Mouse (Mus musculus) liver, embryonic 16.5 days (tissue): ENCODE data around the gene Kctd10. TPM values are rescaled to one million over a fixed set of nuclear protein-coding genes. Genes with fewer than 3 reads are reported as not detected.

Experiments used
- ATAC-seq: fragments of 200-750 bp; cut with Nextera tagmentation; 2 replicates; pipeline ENCODE4 v1.8.0; 2017; ENCODE audit warnings: low read depth, mild to moderate bottlenecking, moderate number of reproducible peaks, moderate library complexity
- H3K27ac ChIP-seq: fragments of 300-500 bp; sonication (generic); 2 replicates; pipeline ENCODE4 v1.5.1; 2014; ENCODE audit warnings: mild to moderate bottlenecking, low read length
- H3K27me3 ChIP-seq: fragments of 300-500 bp; sonication (generic); 2 replicates; pipeline ENCODE4 v1.6.1; 2014; ENCODE audit warnings: low read depth, low read length, mixed read lengths; ENCODE audit not compliant: control insufficient read depth, insufficient read depth
- H3K36me3 ChIP-seq: fragments of 300-500 bp; sonication (generic); 2 replicates; pipeline ENCODE4 v1.6.1; 2014; ENCODE audit warnings: mild to moderate bottlenecking; ENCODE audit not compliant: control insufficient read depth, insufficient read depth
- H3K4me1 ChIP-seq: fragments of 300-500 bp; sonication (generic); 2 replicates; pipeline ENCODE4 v1.6.1; 2014; ENCODE audit warnings: low read depth, low read length, mixed read lengths; ENCODE audit not compliant: control insufficient read depth
- H3K4me2 ChIP-seq: fragments of 300-500 bp; sonication (generic); 2 replicates; pipeline ENCODE4 v1.6.1; 2014; ENCODE audit warnings: low read depth, low read length, mixed read lengths
- H3K4me3 ChIP-seq: fragments of 300-500 bp; sonication (generic); 2 replicates; pipeline ENCODE4 v1.5.1; 2014; ENCODE audit warnings: low read depth, mild to moderate bottlenecking, low read length
- H3K9ac ChIP-seq: fragments of 300-500 bp; sonication (generic); 2 replicates; pipeline ENCODE4 v1.6.1; 2014; ENCODE audit warnings: low read depth, low read length
- H3K9me3 ChIP-seq: fragments of 300-500 bp; sonication (generic); replicated peaks from 2 replicates; pipeline ENCODE4 v1.6.1; 2016; ENCODE audit warnings: low read length; ENCODE audit not compliant: control insufficient read depth
- WGBS: fragments of 180-500 bp; shearing (Covaris S2); extraction: QIAGEN DNeasy Blood & Tissue Kit; methylation state at CpG from one replicate; pipeline ENCODE4 v1.1.7; 2014; ENCODE audit not compliant: insufficient replicate concordance; 5-methylcytosine and 5-hydroxymethylcytosine counted together
- polyA plus RNA-seq: library from polyadenylated mRNA; unstranded; fragments of >200 nt; fragmentation: Nextera tagmentation; extraction: Ambion mirVana; gene quantifications from 2 replicates; pipeline ENCODE4 v1.2.1, GENCODE M21; 2015

Kctd10 gene
- polyA plus RNA-seq, 1 experiment from 2014 or later = 22.8 TPM

GRCm38 (mm10) chr5:114365043-114365752 is 15.1 kb downstream of the Kctd10 start:
- Histone ChIP-seq H3K9ac (no peak overlapping the region), H3K9me3 (no peaks in the 10 kb centered on the region), H3K4me1 (no peaks in the 10 kb centered on the region), H3K4me2 (no peak overlapping the region), H3K27ac (no peak overlapping the region), H3K36me3 (peaks cover 15% of the 10 kb centered on the region), H3K4me3 (no peak overlapping the region), H3K27me3 (no peaks in the 10 kb centered on the region)
- ATAC-seq = no peak
- WGBS = 78% methylated on average over 23 of the region's 23 CpGs

DNA sequence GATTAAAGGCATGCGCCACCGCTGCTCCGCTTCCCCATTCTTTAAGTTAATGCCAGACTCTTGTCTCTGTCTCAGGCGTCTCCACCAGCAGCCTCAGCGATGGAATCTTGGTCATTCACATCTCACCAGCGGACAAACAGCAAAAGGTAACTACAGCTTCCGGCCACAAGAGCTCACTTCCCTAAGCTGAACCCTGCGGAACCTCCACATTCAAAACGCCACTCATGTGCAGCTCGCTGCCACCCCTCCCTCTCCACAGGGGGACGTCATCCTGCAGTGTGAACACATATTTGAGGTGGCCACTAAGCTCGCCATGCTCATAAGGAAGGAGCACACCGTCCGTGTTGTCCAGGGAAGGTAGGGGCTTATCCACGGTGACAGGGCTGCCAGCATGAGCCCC is 19.3 kb downstream of the Kctd10 start:
- no peak for ATAC-seq
- Histone ChIP-seq H3K9me3 (no peaks in the 10 kb centered on the region), H3K4me2 (no peak overlapping the region), H3K9ac (no peak overlapping the region), H3K4me3 (no peak overlapping the region), H3K36me3 (peaks cover 3% of the 10 kb centered on the region; the same call in 1 of the 2 replicates), H3K27ac (no peak overlapping the region), H3K27me3 (no peaks in the 10 kb centered on the region), H3K4me1 (peaks cover 2% of the 10 kb centered on the region)
- WGBS = 52% methylated on average over 15 of the region's 15 CpGs

DNA sequence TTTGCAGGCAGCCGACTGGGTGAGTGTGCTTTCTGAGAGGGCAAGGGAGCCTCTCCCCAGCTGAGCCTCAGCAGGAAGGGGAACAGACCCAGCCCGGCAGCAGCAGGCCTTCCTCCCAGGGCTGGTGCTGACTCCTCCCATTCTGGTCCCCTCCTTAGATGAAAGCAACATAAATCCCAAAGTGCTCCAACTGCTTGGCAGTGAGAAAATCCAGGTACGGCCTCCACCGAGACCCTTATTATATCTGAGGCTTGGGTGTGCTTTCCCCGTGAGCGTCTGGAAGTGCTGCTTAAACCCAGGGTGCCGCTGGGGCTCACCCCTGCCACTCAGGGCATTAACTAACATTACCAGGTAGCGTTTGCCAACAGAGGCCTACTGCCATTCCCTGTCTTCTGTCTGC is 20.7 kb downstream of the Kctd10 start:
- 54% methylated on average over 8 of the region's 8 CpGs for WGBS

DNA sequence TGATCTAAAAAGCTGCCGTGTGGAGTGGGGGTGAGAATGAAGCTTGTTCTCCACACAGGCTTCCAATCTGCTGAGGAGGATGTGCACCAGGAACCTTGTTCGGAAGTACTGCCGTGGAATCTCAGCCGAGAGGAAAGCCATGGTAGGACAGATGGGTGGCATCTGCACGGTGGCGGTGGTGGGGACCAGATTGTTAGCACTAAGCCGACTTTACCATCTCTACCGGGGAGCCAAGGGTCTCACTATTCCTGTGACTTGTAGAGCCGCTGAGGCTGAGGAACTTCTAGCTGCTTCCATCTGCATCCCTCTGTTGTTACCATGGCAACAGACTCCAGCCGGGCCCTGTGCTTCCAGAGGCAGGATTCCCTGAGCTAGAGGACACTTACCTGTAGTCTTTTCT is 21.5 kb downstream of the Kctd10 start:
- 77% methylated on average over 10 of the region's 10 CpGs for WGBS
- 0 out of 2 replicates have a peak, but pooled peaks cover 3% of the 10 kb centered on the region for H3K36me3 ChIP-seq
- no peaks in the 10 kb centered on the region for H3K9me3 ChIP-seq
- H3K4me1 ChIP-seq = peaks cover 2% of the 10 kb centered on the region
- ATAC-seq = no peak
- H3K27ac ChIP-seq = no peak overlapping the region
- H3K9ac ChIP-seq = no peak overlapping the region
- H3K4me2 ChIP-seq = no peak overlapping the region
- no peaks in the 10 kb centered on the region for H3K27me3 ChIP-seq
- no peak overlapping the region for H3K4me3 ChIP-seq

More for the DNA sequence above, 20.7 kb downstream of the Kctd10 start:
- Histone ChIP-seq H3K36me3 (0 out of 2 replicates have a peak, but pooled peaks cover 3% of the 10 kb centered on the region), H3K4me3 (no peak overlapping the region), H3K9ac (no peak overlapping the region), H3K9me3 (no peaks in the 10 kb centered on the region), H3K27me3 (no peaks in the 10 kb centered on the region), H3K4me2 (no peak overlapping the region), H3K4me1 (peaks cover 2% of the 10 kb centered on the region), H3K27ac (no peak overlapping the region)
- ATAC-seq = no peak

- peak; percentile 49 for ATAC-seq
- Histone ChIP-seq H3K27ac (no peak overlapping the region; the same call in none of the 2 replicates), H3K9ac (0 out of 2 replicates have a peak overlapping the region, but pooled peaks have one; percentile 11), H3K4me2 (peak overlapping the region; percentile 31; the same call in 1 of the 2 replicates), H3K4me3 (0 out of 2 replicates have a peak overlapping the region, but pooled peaks have one; percentile 2), H3K27me3 (no peaks in the 10 kb centered on the region), H3K36me3 (no peaks in the 10 kb centered on the region), H3K9me3 (no peaks in the 10 kb centered on the region), H3K4me1 (peaks cover 2% of the 10 kb centered on the region)
- 53% methylated on average over 23 of the region's 23 CpGs for WGBS
Observed at GRCm38 (mm10) chr5:114356936-114357751, 23.2 kb downstream of the Kctd10 start.

GRCm38 (mm10) chr5:114356250-114356935 is 23.9 kb downstream of the Kctd10 start:
- Histone ChIP-seq H3K4me1 (peaks cover 2% of the 10 kb centered on the region), H3K4me3 (0 out of 2 replicates have a peak overlapping the region, but pooled peaks have one; percentile 2), H3K9ac (0 out of 2 replicates have a peak overlapping the region, but pooled peaks have one; percentile 11), H3K27ac (no peak overlapping the region; the same call in 1 of the 2 replicates), H3K27me3 (no peaks in the 10 kb centered on the region), H3K4me2 (peak overlapping the region; percentile 31; the same call in 1 of the 2 replicates), H3K9me3 (no peaks in the 10 kb centered on the region), H3K36me3 (no peaks in the 10 kb centered on the region)
- 18% methylated on average over 7 of the region's 7 CpGs for WGBS
- ATAC-seq = peak; percentile 85

GRCm38 (mm10) chr5:114351490-114351889 is 28.8 kb downstream of the Kctd10 start:
- Histone ChIP-seq H3K4me2 (no peak overlapping the region), H3K4me3 (no peak overlapping the region), H3K27ac (no peak overlapping the region), H3K36me3 (no peaks in the 10 kb centered on the region), H3K9me3 (no peaks in the 10 kb centered on the region), H3K27me3 (no peaks in the 10 kb centered on the region), H3K9ac (no peak overlapping the region), H3K4me1 (no peaks in the 10 kb centered on the region)
- 54% methylated on average over 10 of the region's 10 CpGs for WGBS
- ATAC-seq = no peak

GRCm38 (mm10) chr5:114347005-114347404 is 33.3 kb downstream of the Kctd10 start:
- no peaks in the 10 kb centered on the region for H3K27me3 ChIP-seq
- 64% methylated on average over 10 of the region's 10 CpGs for WGBS

More at GRCm38 (mm10) chr5:114347005-114347404, 33.3 kb downstream of the Kctd10 start:
- Histone ChIP-seq H3K4me1 (no peaks in the 10 kb centered on the region), H3K9ac (no peak overlapping the region), H3K27ac (no peak overlapping the region), H3K4me3 (no peak overlapping the region), H3K4me2 (no peak overlapping the region), H3K36me3 (no peaks in the 10 kb centered on the region), H3K9me3 (no peaks in the 10 kb centered on the region)
- ATAC-seq = no peak
